Mouse (Mus musculus) cerebellum, adult 2 months (tissue): ENCODE measurements around the gene Fgd5. TPM values are rescaled to one million over a fixed set of nuclear protein-coding genes. Genes with fewer than 3 reads are reported as not detected.

ENCODE experiments used
- DNase-seq, 2 experiments: peaks; one replicate each; pipeline ENCODE4 v3.0.0; 2021
- H3K27ac ChIP-seq: fragments of 200-500 bp; 2 replicates; pipeline ENCODE4 v1.5.1; 2012; ENCODE audit warnings: low read length, control low read depth, inconsistent platforms; ENCODE audit not compliant: insufficient read depth
- H3K27me3 ChIP-seq: fragments of 200-500 bp; 2 replicates; pipeline ENCODE4 v1.6.1; 2012; ENCODE audit warnings: inconsistent platforms, mild to moderate bottlenecking, low read length, moderate library complexity; ENCODE audit not compliant: control insufficient read depth, insufficient read depth
- H3K4me1 ChIP-seq: fragments of 200-500 bp; 2 replicates; pipeline ENCODE4 v1.6.1; 2011; ENCODE audit warnings: low read length; ENCODE audit not compliant: control insufficient read depth, insufficient read depth
- H3K4me3 ChIP-seq: fragments of 200-500 bp; replicated peaks from 2 replicates; pipeline ENCODE3; 2011; ENCODE audit warnings: mild to moderate bottlenecking, low read depth, low read length, control low read depth; ENCODE audit not compliant: insufficient read depth
- CTCF ChIP-seq: fragments of 200-500 bp; IDR thresholded peaks from 2 replicates; pipeline ENCODE4 v1.5.1; 2011; ENCODE audit warnings: low read depth, mild to moderate bottlenecking, control low read depth, low read length, moderate library complexity, borderline replicate concordance; ENCODE audit not compliant: insufficient read depth
- POLR2A ChIP-seq: fragments of 200-500 bp; IDR thresholded peaks from 2 replicates; pipeline ENCODE4 v1.6.1; 2011; ENCODE audit warnings: low read length, control low read depth, borderline replicate concordance; ENCODE audit not compliant: insufficient read depth
- WGBS: fragments of 180-500 bp; shearing (Covaris S2); methylation state at CpG from one replicate; pipeline ENCODE4 v1.1.7; 2018; 5-methylcytosine and 5-hydroxymethylcytosine counted together
- polyA plus RNA-seq: library from polyadenylated mRNA; depleted of rRNA; stranded (reverse); fragments of >200 nt; gene quantifications from 2 replicates; pipeline ENCODE4 v1.2.3, GENCODE M21; 2012

Fgd5 gene
- polyA plus RNA-seq, 1 experiment: 4.9 TPM

DNA sequence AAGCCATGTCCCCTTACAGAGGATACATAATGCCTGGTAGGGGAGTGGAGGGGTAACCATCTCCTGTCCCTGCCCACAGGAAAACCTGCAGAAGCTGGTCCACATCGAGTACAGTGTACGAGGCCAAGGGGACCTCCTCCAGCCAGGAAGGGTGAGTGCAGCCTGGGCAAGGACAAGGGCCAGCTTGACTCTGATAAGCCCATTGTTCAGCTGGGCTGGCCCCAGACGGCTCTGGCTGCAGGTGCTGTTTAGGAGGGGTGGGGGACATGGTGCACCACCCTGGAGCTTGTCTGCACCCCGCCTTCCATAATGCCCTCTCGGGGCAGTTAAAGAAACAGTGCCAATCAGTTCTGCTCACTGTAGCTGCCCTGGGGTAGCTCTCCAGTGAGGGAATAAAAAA is 83.0 kb downstream of the Fgd5 start:
- H3K27ac ChIP-seq: no peak overlapping the region
- TF ChIP-seq CTCF: no peak
- TF ChIP-seq POLR2A: no peak
- no peaks in the 10 kb centered on the region for H3K4me1 ChIP-seq
- 52% methylated on average over 5 of the region's 5 CpGs for WGBS
- H3K4me3 ChIP-seq: no peak overlapping the region
- no peak for DNase-seq
- no peaks in the 10 kb centered on the region for H3K27me3 ChIP-seq

DNA sequence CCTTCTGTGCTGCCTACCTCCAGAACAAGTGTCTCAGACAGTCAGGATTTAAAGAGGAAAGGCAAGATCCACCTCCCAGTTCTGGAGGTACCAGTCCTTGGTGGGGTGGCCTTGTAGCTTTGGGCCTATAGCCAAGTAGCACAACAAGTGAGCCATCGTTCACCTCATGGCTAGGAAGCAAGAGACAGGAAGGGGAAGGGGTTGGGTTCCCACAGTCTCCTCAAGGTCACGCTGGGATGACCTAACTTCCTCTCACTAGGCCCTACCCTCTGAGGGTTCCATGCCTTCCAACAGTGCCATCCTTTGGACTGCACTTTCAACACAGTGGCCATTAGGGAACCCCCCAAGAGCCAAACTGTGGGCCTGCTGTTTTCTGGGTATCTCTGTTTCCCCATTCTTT is 84.8 kb downstream of the Fgd5 start:
- 79% methylated on average over 2 of the region's 2 CpGs for WGBS
- Histone ChIP-seq H3K27ac (no peak overlapping the region), H3K4me1 (no peaks in the 10 kb centered on the region)

DNA sequence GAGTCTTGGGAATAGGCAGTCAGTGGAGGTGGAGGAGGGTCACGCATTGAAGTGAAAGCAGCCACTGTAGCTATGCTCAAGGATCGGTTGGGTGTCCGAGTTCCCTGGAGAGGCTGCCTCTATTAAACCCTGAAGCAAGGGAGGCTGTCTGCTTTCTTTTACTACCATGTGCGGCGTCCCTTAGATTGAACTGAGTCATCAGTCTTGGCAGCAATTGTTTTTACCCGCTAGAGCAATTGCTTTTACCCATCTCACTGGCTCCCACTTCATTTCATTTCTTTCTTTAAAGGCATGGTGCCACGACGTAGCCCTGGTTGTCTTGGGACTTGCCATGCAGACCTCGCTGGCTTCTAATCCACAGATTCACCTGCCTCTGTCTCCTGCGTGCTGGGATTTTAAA is 85.4 kb downstream of the Fgd5 start:
- TF ChIP-seq POLR2A: no peak
- no peak for TF ChIP-seq CTCF
- Histone ChIP-seq H3K27ac (no peak overlapping the region), H3K4me3 (no peak overlapping the region), H3K27me3 (no peaks in the 10 kb centered on the region), H3K4me1 (no peaks in the 10 kb centered on the region)
- 61% methylated on average over 10 of the region's 10 CpGs for WGBS
- no peak for DNase-seq

More for the DNA sequence above, 84.8 kb downstream of the Fgd5 start:
- H3K4me3 ChIP-seq: no peak overlapping the region
- H3K27me3 ChIP-seq: no peaks in the 10 kb centered on the region
- TF ChIP-seq POLR2A (no peak), CTCF (no peak)
- no peak for DNase-seq

DNA sequence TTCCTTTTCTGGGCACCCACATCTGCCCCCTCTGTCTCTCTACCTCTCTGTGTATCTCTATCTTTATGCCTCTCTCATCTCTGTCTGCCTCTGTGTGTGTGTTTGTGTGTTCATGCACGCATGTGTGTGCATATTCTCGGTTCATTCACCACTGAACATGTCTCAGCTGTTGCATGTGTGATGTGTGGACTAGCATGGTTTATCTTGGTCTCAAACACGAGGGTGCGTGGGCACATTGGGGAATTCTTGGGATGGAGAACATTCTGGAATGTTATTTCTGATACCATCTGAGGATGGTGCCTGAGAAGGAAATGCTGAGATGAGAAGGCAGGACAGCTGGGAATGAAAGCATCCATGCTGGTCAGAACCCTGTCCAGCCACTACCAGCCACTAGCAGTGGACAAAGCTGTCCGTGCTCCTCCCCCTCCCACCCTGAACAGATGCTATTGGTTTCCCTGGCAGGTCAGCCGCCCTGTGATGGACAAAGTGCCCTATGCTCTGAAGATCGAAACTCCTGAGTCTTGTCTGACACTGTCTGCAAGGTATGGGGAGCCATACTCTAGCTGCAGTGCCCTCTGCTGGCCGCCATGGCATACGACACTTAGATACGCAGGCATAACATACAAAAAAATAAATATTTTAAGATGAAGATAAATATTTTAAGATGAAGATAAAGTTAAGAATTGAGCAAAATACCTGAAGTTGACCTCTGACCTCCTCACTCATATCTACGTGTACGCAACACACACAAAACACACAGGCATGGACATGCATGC is 87.2 kb downstream of the Fgd5 start:
- TF ChIP-seq CTCF: peak; percentile 68
- no peak for TF ChIP-seq POLR2A
- WGBS: 59% methylated on average over 12 of the region's 12 CpGs
- DNase-seq: peak; percentile 18 to 32

DNA sequence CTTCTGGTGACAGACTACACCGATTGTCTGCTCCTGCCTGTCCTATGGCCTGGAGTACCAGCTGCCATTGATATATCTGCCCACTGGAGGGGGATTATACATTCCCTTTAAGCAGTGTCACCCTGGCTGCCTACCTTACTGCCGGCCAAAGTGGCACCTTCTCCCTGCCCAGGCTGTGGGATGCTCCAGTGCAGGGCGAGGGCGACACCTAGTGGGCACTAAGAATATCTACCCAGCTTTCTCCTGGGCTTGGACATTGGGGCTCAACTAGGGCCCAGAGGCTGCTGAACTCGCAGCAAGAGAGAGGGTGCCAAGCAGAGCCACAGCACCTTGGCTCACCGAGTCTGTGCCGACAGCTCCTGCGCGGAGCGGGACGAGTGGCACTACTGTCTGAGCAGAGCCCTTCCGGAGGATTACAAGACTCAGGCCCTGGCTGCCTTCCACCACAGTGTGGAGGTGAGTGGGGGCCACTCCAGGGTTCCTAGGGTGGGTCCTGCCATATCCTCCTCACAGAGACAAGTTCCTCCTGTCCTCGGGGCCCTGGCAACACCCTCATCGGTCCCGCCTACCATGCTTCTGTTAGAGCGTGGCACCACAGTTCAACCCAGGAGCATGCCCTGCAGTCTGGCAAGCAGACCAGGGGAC is 88.6 kb downstream of the Fgd5 start:
- DNase-seq: peak; percentile 64 to 71
- 24% methylated on average over 16 of the region's 16 CpGs for WGBS
- Histone ChIP-seq H3K27ac (no peak overlapping the region), H3K4me3 (no peak overlapping the region), H3K27me3 (no peaks in the 10 kb centered on the region), H3K4me1 (no peaks in the 10 kb centered on the region)
- TF ChIP-seq CTCF (peak; percentile 97), POLR2A (no peak)

More for the DNA sequence above, 87.2 kb downstream of the Fgd5 start:
- Histone ChIP-seq H3K27ac (no peak overlapping the region), H3K4me3 (no peak overlapping the region), H3K4me1 (no peaks in the 10 kb centered on the region), H3K27me3 (no peaks in the 10 kb centered on the region)

DNA sequence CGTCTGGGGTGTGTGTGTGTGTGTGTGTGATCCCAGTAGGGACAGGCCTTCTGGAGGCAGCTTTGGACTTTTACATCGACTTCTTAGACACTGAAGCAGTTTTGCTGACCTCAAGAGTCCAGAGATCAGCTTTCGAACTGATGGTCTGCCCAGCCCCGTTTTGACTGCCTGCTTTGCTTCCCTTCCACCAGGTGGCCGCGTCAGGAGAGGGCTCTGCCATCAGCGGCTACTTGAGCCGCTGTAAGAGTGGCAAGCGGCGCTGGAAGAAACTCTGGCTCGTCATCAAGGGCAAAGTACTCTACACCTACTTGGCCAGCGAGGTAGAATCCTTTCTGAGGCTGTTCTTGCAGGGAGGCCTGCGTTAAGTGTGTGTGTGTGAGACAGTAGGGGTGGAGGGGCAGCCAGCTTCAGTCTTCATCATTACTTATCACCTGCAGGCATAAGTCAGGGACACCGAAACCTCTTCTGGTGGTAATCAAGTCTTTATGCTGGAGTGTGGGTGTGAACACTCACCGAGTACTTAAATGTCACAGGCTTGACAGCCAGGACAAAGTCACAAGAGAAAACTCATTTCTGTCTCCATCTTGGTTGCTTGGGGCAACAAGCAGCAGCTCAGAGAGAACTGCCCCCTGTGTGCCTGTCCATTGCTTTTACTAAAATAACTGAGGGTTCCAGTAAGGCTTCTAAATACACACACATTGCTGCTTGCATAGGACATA is 92.6 kb downstream of the Fgd5 start:
- DNase-seq: no peak
- H3K4me3 ChIP-seq: no peak overlapping the region
- no peak overlapping the region for H3K27ac ChIP-seq
- no peaks in the 10 kb centered on the region for H3K27me3 ChIP-seq
- no peaks in the 10 kb centered on the region for H3K4me1 ChIP-seq
- WGBS: 42% methylated on average over 15 of the region's 15 CpGs
- TF ChIP-seq CTCF: no peak
- TF ChIP-seq POLR2A: no peak

DNA sequence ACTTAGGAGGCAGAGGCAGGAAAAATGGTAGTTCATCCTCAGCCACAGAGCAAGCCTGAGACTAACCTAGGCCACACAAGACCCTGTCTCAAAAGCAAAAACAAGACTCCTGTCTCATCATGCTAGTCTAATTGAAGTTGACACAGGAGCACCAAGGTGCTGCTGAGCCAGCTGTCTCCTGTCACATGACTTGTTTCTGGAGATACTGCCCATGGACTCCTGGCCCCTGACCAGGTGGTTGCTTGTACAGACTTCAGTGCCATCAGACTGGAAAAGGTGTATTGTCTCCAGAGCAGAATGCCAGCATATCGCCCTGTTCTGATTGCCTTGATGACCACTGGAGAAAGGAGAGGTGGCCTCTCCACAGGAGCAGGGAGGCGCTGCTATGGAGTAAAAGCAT is 102.1 kb downstream of the Fgd5 start:
- no peak overlapping the region for H3K27ac ChIP-seq
- no peak for DNase-seq
- no peaks in the 10 kb centered on the region for H3K27me3 ChIP-seq
- WGBS: 61% methylated on average over 2 of the region's 2 CpGs
- TF ChIP-seq CTCF (no peak), POLR2A (no peak)
- H3K4me3 ChIP-seq: no peak overlapping the region
- no peaks in the 10 kb centered on the region for H3K4me1 ChIP-seq
